Mouse (Mus musculus): ENCODE results near the gene Ywhah.

DNA sequence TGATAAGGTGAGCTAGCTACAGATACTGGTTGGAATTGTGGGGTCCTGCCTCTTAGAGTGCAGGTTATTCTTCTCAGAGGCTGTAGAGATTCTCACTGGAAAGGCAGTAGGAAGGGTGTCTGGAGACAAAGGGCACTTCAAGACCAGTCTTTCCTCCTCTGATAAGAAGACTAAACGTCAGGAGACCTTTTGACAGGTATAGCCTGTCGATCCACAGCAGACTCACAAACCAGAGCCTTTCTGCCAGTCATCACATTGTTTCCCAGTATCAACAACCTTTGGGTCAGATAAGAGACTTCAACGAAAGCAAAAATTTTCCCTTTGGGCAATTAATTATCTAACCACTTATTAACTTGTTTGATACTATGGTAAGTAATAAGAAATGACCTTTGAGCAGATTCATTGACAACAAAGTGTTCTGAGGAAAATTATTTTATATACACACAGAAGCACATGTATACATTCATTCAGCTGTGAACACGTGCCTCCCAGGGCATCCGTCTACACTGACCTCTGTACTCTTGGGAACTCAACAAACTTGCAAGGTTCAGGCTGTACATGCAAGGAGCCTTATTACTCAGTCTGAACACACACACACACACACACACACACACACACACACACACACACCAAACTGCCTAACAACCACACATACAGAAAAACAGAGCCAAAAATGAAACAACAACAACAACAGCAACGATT lies 58.0 kb downstream of the Ywhah start:
- TF ChIP-seq POLR2A (IDR thresholded peaks at IDR 0.05; ENCODE audit: extremely low read depth, insufficient read depth, low read length) (no peak), CTCF (IDR thresholded peaks at IDR 0.05; ENCODE audit: low read depth, low read length) (no peak)

All from liver, adult 2 months (tissue).